Mouse (Mus musculus): Measurements from ENCODE around the gene Vrk3. TPM values are rescaled to one million over a fixed set of nuclear protein-coding genes. Genes with fewer than 3 reads are reported as not detected.
A peak's percentile ranks its signal among the peaks of the same experiment; 100 is the strongest.

Vrk3 gene
- polyA plus RNA-seq, 1 experiment from 2014 or later = 45.3 TPM

- peak; percentile 92 for TF ChIP-seq CTCF (IDR thresholded peaks at IDR 0.05; ENCODE audit: low read depth)
- 11% methylated on average over 3 of the region's 3 CpGs for WGBS
- ATAC-seq (replicated peaks; ENCODE audit: low FRiP score, low read depth) (no peak; the same call in 1 of the 2 replicates), DNase-seq (ENCODE audit: low spot score) (peak; percentile 86)
- H3K4me1 ChIP-seq (replicated peaks; ENCODE audit: insufficient read depth, low read length) = 0 out of 2 replicates have a peak, but pooled peaks cover 4% of the 10 kb centered on the region
- H3K4me2 ChIP-seq (ENCODE audit: low read length) = no peak overlapping the region
- H3K4me3 ChIP-seq (replicated peaks; ENCODE audit: low read depth, low read length) = no peak overlapping the region
- no peak overlapping the region for H3K27ac ChIP-seq
- H3K9me3 ChIP-seq (replicated peaks; ENCODE audit: low read length) = no peaks in the 10 kb centered on the region
- H3K27me3 ChIP-seq (ENCODE audit: insufficient read depth, low read length) = no peaks in the 10 kb centered on the region
- peaks cover 15% of the 10 kb centered on the region for H3K36me3 ChIP-seq (ENCODE audit: insufficient read depth, low read length)
- H3K9ac ChIP-seq (ENCODE audit: low read depth, low read length) = no peak overlapping the region
These were observed 76.7 kb downstream of the Vrk3 start for GRCm38 (mm10) chr7:44824872-44825271.

GRCm38 (mm10) chr7:44826771-44827170 is 78.6 kb downstream of the Vrk3 start:
- no peak overlapping the region for H3K9ac ChIP-seq (ENCODE audit: low read depth, low read length)
- TF ChIP-seq CTCF (IDR thresholded peaks at IDR 0.05; ENCODE audit: low read depth) = no peak
- 52% methylated on average over 3 of the region's 3 CpGs for WGBS
- H3K27me3 ChIP-seq (ENCODE audit: insufficient read depth, low read length) = no peaks in the 10 kb centered on the region
- H3K9me3 ChIP-seq (replicated peaks; ENCODE audit: low read length) = no peaks in the 10 kb centered on the region
- H3K27ac ChIP-seq = no peak overlapping the region
- ATAC-seq (replicated peaks; ENCODE audit: low FRiP score, low read depth) (no peak), DNase-seq (ENCODE audit: low spot score) (no peak)
- peaks cover 29% of the 10 kb centered on the region for H3K36me3 ChIP-seq (ENCODE audit: insufficient read depth, low read length)
- H3K4me2 ChIP-seq (ENCODE audit: low read length) = no peak overlapping the region
- no peak overlapping the region for H3K4me3 ChIP-seq (replicated peaks; ENCODE audit: low read depth, low read length)
- H3K4me1 ChIP-seq (replicated peaks; ENCODE audit: insufficient read depth, low read length) = no peaks in the 10 kb centered on the region

Other genes with a start within 250 kb of the Vrk3 start
- gene Mybpc2, start 223.8 kb upstream of the Vrk3 start, polyA plus RNA-seq (2015; fragmentation: Nextera tagmentation; extraction: Ambion mirVana) = 0.08 and 0.11 TPM in 2 replicates
- 0.04 and 0.14 TPM in 2 replicates for gene Spib, start 216.3 kb upstream of the Vrk3 start, polyA plus RNA-seq (2015; fragmentation: Nextera tagmentation; extraction: Ambion mirVana)
- gene Pold1, start 199.6 kb upstream of the Vrk3 start, polyA plus RNA-seq (2015; fragmentation: Nextera tagmentation; extraction: Ambion mirVana) = 38.0 and 45.9 TPM in 2 replicates
- gene Nr1h2, start 194.5 kb upstream of the Vrk3 start, polyA plus RNA-seq (2015; fragmentation: Nextera tagmentation; extraction: Ambion mirVana) = 80.6 and 83.0 TPM in 2 replicates
- 376 and 408 TPM in 2 replicates for gene Napsa, start 176.0 kb upstream of the Vrk3 start, polyA plus RNA-seq (2015; fragmentation: Nextera tagmentation; extraction: Ambion mirVana)
- gene Kcnc3, start 157.7 kb upstream of the Vrk3 start, polyA plus RNA-seq (2015; fragmentation: Nextera tagmentation; extraction: Ambion mirVana) = 0.26 and 0.30 TPM in 2 replicates
- 2.5 and 3.6 TPM in 2 replicates for gene Myh14, start 77.6 kb upstream of the Vrk3 start, polyA plus RNA-seq (2015; fragmentation: Nextera tagmentation; extraction: Ambion mirVana)
- not detected in 2 replicates for gene Izumo2, start 39.7 kb upstream of the Vrk3 start, polyA plus RNA-seq (2015; fragmentation: Nextera tagmentation; extraction: Ambion mirVana)
- gene Zfp473, start 2.6 kb downstream of the Vrk3 start, polyA plus RNA-seq (2015; fragmentation: Nextera tagmentation; extraction: Ambion mirVana) = 0.87 and 0.89 TPM in 2 replicates
- gene Nup62, start 67.7 kb downstream of the Vrk3 start, polyA plus RNA-seq (2015; fragmentation: Nextera tagmentation; extraction: Ambion mirVana) = 57.6 and 62.4 TPM in 2 replicates
- gene Il4i1, start 68.0 kb downstream of the Vrk3 start, polyA plus RNA-seq (2015; fragmentation: Nextera tagmentation; extraction: Ambion mirVana) = 0.88 and 1.0 TPM in 2 replicates
- gene Atf5, start 68.2 kb downstream of the Vrk3 start, polyA plus RNA-seq (2015; fragmentation: Nextera tagmentation; extraction: Ambion mirVana) = 4.2 and 5.3 TPM in 2 replicates
- gene Akt1s1, start 100.6 kb downstream of the Vrk3 start, polyA plus RNA-seq (2015; fragmentation: Nextera tagmentation; extraction: Ambion mirVana) = 108 and 111 TPM in 2 replicates
- gene Tbc1d17, start 100.7 kb downstream of the Vrk3 start, polyA plus RNA-seq (2015; fragmentation: Nextera tagmentation; extraction: Ambion mirVana) = 78.0 and 87.0 TPM in 2 replicates
- gene Pnkp, start 108.7 kb downstream of the Vrk3 start, polyA plus RNA-seq (2015; fragmentation: Nextera tagmentation; extraction: Ambion mirVana) = 34.0 and 36.4 TPM in 2 replicates
- gene Ptov1, start 121.4 kb downstream of the Vrk3 start, polyA plus RNA-seq (2015; fragmentation: Nextera tagmentation; extraction: Ambion mirVana) = 377 and 412 TPM in 2 replicates
- 91.4 and 97.8 TPM in 2 replicates for gene Med25, start 144.3 kb downstream of the Vrk3 start, polyA plus RNA-seq (2015; fragmentation: Nextera tagmentation; extraction: Ambion mirVana)
- 19.9 and 21.1 TPM in 2 replicates for gene Fuz, start 147.7 kb downstream of the Vrk3 start, polyA plus RNA-seq (2015; fragmentation: Nextera tagmentation; extraction: Ambion mirVana)
- gene Ap2a1, start 181.1 kb downstream of the Vrk3 start, polyA plus RNA-seq (2015; fragmentation: Nextera tagmentation; extraction: Ambion mirVana) = 55.8 and 55.9 TPM in 2 replicates
- 0.13 and 0.14 TPM in 2 replicates for gene Tsks, start 194.8 kb downstream of the Vrk3 start, polyA plus RNA-seq (2015; fragmentation: Nextera tagmentation; extraction: Ambion mirVana)
- gene Cpt1c, start 226.4 kb downstream of the Vrk3 start, polyA plus RNA-seq (2015; fragmentation: Nextera tagmentation; extraction: Ambion mirVana) = 13.2 and 13.7 TPM in 2 replicates
- 414 and 449 TPM in 2 replicates for gene Prmt1, start 238.2 kb downstream of the Vrk3 start, polyA plus RNA-seq (2015; fragmentation: Nextera tagmentation; extraction: Ambion mirVana)
- gene Irf3, start 249.2 kb downstream of the Vrk3 start, polyA plus RNA-seq (2015; fragmentation: Nextera tagmentation; extraction: Ambion mirVana) = 73.6 and 76.0 TPM in 2 replicates